Mouse (Mus musculus) forebrain, postnatal 0 days (tissue): ENCODE data around the gene Hectd2. TPM values are rescaled to one million over a fixed set of nuclear protein-coding genes. Genes with fewer than 3 reads are reported as not detected.
A peak's percentile ranks its signal among the peaks of the same experiment; 100 is the strongest.

Experiments
- ATAC-seq: fragments of 200-750 bp; cut with Nextera tagmentation; 2 replicates; pipeline ENCODE4 v1.8.0; 2017; ENCODE audit warnings: mild to moderate bottlenecking, moderate library complexity
- DNase-seq: peaks from one replicate; pipeline ENCODE4 v3.0.0-alpha.2; 2015
- H3K27ac ChIP-seq: fragments of 300-500 bp; sonication (generic); 2 replicates; pipeline ENCODE4 v1.5.1; 2014; ENCODE audit warnings: low read depth, mild to moderate bottlenecking, antibody characterized with exemption, low read length, moderate library complexity, mixed read lengths
- H3K27me3 ChIP-seq: fragments of 300-500 bp; sonication (generic); 2 replicates; pipeline ENCODE4 v1.6.1; 2014; ENCODE audit warnings: mild to moderate bottlenecking, low read length, mixed read lengths; ENCODE audit not compliant: insufficient read depth
- H3K36me3 ChIP-seq: fragments of 300-500 bp; sonication (generic); 2 replicates; pipeline ENCODE4 v1.6.1; 2014; ENCODE audit warnings: mild to moderate bottlenecking, moderate library complexity; ENCODE audit not compliant: insufficient read depth
- H3K4me1 ChIP-seq: fragments of 300-500 bp; sonication (generic); 2 replicates; pipeline ENCODE4 v1.6.1; 2014; ENCODE audit warnings: antibody characterized with exemption; ENCODE audit not compliant: insufficient read depth
- H3K4me2 ChIP-seq: fragments of 300-500 bp; sonication (generic); 2 replicates; pipeline ENCODE4 v1.6.1; 2014; ENCODE audit warnings: low read depth, mild to moderate bottlenecking, moderate library complexity
- H3K4me3 ChIP-seq: fragments of 300-500 bp; sonication (generic); 2 replicates; pipeline ENCODE4 v1.5.1; 2014; ENCODE audit warnings: low read depth, low read length, mixed read lengths
- H3K9ac ChIP-seq: fragments of 300-500 bp; sonication (generic); 2 replicates; pipeline ENCODE4 v1.6.1; 2014; ENCODE audit warnings: mild to moderate bottlenecking
- H3K9me3 ChIP-seq: fragments of 300-500 bp; sonication (generic); 2 replicates; pipeline ENCODE4 v1.6.1; 2016; ENCODE audit warnings: low read length
- CTCF ChIP-seq: sonication (generic); IDR thresholded peaks from 2 replicates; pipeline ENCODE4 v1.5.1; 2016; ENCODE audit warnings: antibody characterized with exemption, control low read depth, low read depth
- WGBS: fragments of 180-500 bp; shearing (Covaris S2); extraction: QIAGEN DNeasy Blood & Tissue Kit; methylation state at CpG from one replicate; pipeline ENCODE4 v1.1.7; 2014; 5-methylcytosine and 5-hydroxymethylcytosine counted together
- polyA plus RNA-seq: library from polyadenylated mRNA; unstranded; fragments of >200 nt; fragmentation: Nextera tagmentation; extraction: Ambion mirVana; gene quantifications from 2 replicates; pipeline ENCODE4 v1.2.1, GENCODE M21; 2015
- total RNA-seq: library from RNA; depleted of rRNA; stranded (reverse); fragments of >200 nt; gene quantifications from 2 replicates; pipeline ENCODE4 v1.2.3, GENCODE M21; 2014

Hectd2 gene
- total and polyA plus RNA-seq, 2 experiments from 2014 or later, result 6.7 to 28.6 TPM

GRCm38 (mm10) chr19:36645308-36645889 lies 91.0 kb downstream of the Hectd2 start:
- Histone ChIP-seq H3K27ac (no peak overlapping the region), H3K9ac (no peak overlapping the region), H3K4me2 (no peak overlapping the region), H3K4me1 (0 out of 2 replicates have a peak, but pooled peaks cover 3% of the 10 kb centered on the region), H3K4me3 (no peak overlapping the region), H3K9me3 (0 out of 2 replicates have a peak, but pooled peaks cover 6% of the 10 kb centered on the region), H3K36me3 (no peaks in the 10 kb centered on the region), H3K27me3 (no peaks in the 10 kb centered on the region)
- ATAC-seq (no peak), DNase-seq (no peak)
- TF ChIP-seq CTCF, result no peak
- 93% methylated on average over 6 of the region's 6 CpGs for WGBS

DNA sequence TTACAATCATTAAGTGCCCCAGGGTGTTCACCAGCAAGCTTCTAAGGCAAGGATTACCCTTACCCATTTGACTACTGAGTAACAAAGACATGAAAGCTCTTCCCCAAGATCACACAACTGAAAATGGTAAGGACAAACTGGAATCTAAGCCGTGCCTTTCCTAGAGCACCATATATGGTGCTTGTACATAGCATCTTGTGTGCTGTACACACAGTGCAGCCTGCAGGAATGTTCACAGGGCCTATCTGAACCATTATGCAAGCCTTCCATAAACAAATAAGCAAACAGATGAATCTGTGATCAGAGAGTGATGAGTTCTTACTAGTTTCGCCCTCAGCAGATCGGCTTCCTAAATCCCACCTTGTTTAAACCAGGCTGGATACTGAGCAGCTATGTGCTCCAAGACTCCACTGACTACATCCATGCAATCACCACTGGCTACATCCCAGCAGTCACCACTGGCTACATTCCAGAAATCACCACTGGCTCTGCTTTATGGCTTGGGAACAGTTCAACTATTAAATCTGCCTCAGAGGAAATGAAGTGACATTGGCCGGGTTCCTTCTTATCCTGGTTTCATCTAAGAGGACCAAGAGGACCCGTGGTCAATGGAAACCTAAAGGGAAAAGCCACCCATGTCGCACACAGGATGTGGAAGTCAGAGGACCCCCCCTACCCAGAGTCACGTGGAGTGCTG lies 91.8 kb downstream of the Hectd2 start:
- TF ChIP-seq CTCF, result no peak
- no peak overlapping the region for H3K9ac ChIP-seq
- DNase-seq (no peak), ATAC-seq (no peak)
- H3K9me3 ChIP-seq, result 0 out of 2 replicates have a peak, but pooled peaks cover 6% of the 10 kb centered on the region
- no peaks in the 10 kb centered on the region for H3K27me3 ChIP-seq
- H3K4me3 ChIP-seq, result no peak overlapping the region
- no peaks in the 10 kb centered on the region for H3K36me3 ChIP-seq
- H3K4me1 ChIP-seq, result 0 out of 2 replicates have a peak, but pooled peaks cover 3% of the 10 kb centered on the region
- no peak overlapping the region for H3K4me2 ChIP-seq
- 83% methylated on average over 7 of the region's 7 CpGs for WGBS
- no peak overlapping the region for H3K27ac ChIP-seq

- no peak overlapping the region for H3K4me2 ChIP-seq
- TF ChIP-seq CTCF, result no peak
- no peak for ATAC-seq
These were observed 98.2 kb downstream of the Hectd2 start for GRCm38 (mm10) chr19:36652686-36653085.

DNA sequence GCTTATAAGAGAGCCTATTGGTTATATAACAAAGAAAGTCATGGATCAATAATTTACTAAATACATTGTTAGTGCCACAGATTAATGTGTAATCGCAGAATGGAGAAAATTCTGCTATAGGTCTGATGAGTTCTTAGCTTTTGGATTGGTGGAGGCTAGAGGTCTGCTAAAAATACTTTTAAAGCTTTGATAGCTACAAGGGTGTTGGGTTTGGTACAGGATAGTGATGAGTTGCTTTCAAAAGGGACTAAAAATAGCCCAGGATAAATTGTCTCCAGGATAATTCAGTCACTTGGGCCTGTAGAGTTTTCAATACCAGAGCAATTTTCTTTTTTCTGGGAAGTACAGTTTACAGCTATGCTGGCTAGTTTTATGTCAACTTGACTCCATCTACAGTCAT lies 108.3 kb downstream of the Hectd2 start:
- no peaks in the 10 kb centered on the region for H3K27me3 ChIP-seq
- 100% methylated on average over 1 of the region's 1 CpGs for WGBS

More at GRCm38 (mm10) chr19:36652686-36653085, 98.2 kb downstream of the Hectd2 start:
- no peaks in the 10 kb centered on the region for H3K4me1 ChIP-seq
- WGBS, result 93% methylated on average over 1 of the region's 1 CpGs
- no peak overlapping the region for H3K4me3 ChIP-seq
- no peaks in the 10 kb centered on the region for H3K9me3 ChIP-seq
- no peaks in the 10 kb centered on the region for H3K27me3 ChIP-seq
- no peak overlapping the region for H3K9ac ChIP-seq
- H3K36me3 ChIP-seq, result no peaks in the 10 kb centered on the region
- DNase-seq, result no peak
- H3K27ac ChIP-seq, result no peak overlapping the region

GRCm38 (mm10) chr19:36663918-36664317 lies 109.5 kb downstream of the Hectd2 start:
- Histone ChIP-seq H3K4me1 (no peaks in the 10 kb centered on the region), H3K4me2 (no peak overlapping the region), H3K9ac (no peak overlapping the region), H3K27ac (no peak overlapping the region), H3K4me3 (no peak overlapping the region), H3K27me3 (no peaks in the 10 kb centered on the region), H3K9me3 (no peaks in the 10 kb centered on the region), H3K36me3 (no peaks in the 10 kb centered on the region)
- DNase-seq (no peak), ATAC-seq (no peak)
- 79% methylated on average over 2 of the region's 2 CpGs for WGBS
- no peak for TF ChIP-seq CTCF

More for the DNA sequence above, 108.3 kb downstream of the Hectd2 start:
- ATAC-seq, result no peak
- no peak overlapping the region for H3K9ac ChIP-seq
- no peak overlapping the region for H3K4me2 ChIP-seq
- no peak for TF ChIP-seq CTCF
- H3K27ac ChIP-seq, result no peak overlapping the region
- no peaks in the 10 kb centered on the region for H3K9me3 ChIP-seq
- no peaks in the 10 kb centered on the region for H3K4me1 ChIP-seq
- H3K36me3 ChIP-seq, result no peaks in the 10 kb centered on the region
- DNase-seq, result no peak
- H3K4me3 ChIP-seq, result no peak overlapping the region

DNA sequence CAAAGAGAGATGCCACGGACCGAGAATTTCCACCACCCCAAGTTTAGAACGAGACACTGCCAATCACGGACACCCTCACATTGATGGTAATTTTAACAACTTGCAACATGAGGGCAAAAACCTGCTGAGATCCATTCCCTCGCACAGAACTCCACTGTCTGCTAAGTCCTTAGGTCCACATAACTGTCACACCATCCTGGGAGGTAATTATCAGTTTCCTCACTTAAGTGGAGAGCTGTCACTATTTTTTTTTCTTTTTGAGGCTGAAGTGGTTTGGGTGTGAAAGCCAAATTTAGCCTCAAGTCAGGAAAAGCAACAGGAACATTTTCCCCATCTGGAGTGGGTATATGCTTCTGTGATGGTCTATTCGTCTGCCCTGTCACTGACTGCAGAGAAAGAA lies 110.0 kb downstream of the Hectd2 start:
- Histone ChIP-seq H3K4me1 (no peaks in the 10 kb centered on the region), H3K27me3 (no peaks in the 10 kb centered on the region), H3K9ac (no peak overlapping the region), H3K4me2 (no peak overlapping the region), H3K27ac (no peak overlapping the region), H3K36me3 (no peaks in the 10 kb centered on the region), H3K4me3 (no peak overlapping the region), H3K9me3 (no peaks in the 10 kb centered on the region)
- no peak for TF ChIP-seq CTCF
- ATAC-seq (peak; percentile 60), DNase-seq (no peak)
- WGBS, result 69% methylated on average over 6 of the region's 6 CpGs

DNA sequence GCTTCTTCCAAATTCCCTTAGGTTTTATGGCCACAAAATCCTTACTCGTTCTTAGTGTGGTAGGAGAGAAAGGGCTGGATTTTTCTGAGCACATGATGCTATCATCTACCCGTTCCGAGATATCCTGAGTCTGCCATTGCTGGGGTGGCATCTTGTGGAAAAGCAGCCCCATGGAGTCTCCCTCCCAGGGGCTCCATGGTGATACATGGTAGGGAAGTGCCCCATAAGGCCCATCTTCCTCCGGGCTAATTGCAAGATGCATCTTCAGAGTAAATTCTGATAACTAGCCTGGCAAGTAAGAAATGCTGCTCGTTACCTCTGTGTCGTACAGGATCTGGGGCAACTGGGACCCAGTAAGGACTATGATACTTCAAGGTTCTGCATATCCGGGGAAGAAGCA lies 110.8 kb downstream of the Hectd2 start:
- TF ChIP-seq CTCF, result no peak
- H3K36me3 ChIP-seq, result no peaks in the 10 kb centered on the region
- no peak overlapping the region for H3K4me2 ChIP-seq
- H3K9me3 ChIP-seq, result no peaks in the 10 kb centered on the region
- H3K9ac ChIP-seq, result no peak overlapping the region
- WGBS, result 86% methylated on average over 7 of the region's 7 CpGs
- no peak overlapping the region for H3K4me3 ChIP-seq
- H3K27me3 ChIP-seq, result no peaks in the 10 kb centered on the region
- H3K27ac ChIP-seq, result no peak overlapping the region
- H3K4me1 ChIP-seq, result no peaks in the 10 kb centered on the region
- DNase-seq (no peak), ATAC-seq (no peak)
